Mouse (Mus musculus) embryonic fibroblast, embryonic 13.5 days (primary cell): ENCODE measurements around the gene Dcakd. TPM values are rescaled to one million over a fixed set of nuclear protein-coding genes. Genes with fewer than 3 reads are reported as not detected.
"Not testable (repeated sequence)": the region's sequence is repeated elsewhere in the genome, so short reads cannot be mapped to it uniquely, and the experiment has no call there.

Experiments used
- H3K27ac ChIP-seq: 2 replicates; pipeline ENCODE4 v1.5.1; 2012; ENCODE audit warnings: low read length, control low read depth, inconsistent platforms; ENCODE audit not compliant: insufficient read depth
- H3K4me1 ChIP-seq: 2 replicates; pipeline ENCODE4 v1.6.1; 2011; ENCODE audit warnings: low read length; ENCODE audit not compliant: control insufficient read depth, insufficient read depth
- H3K4me3 ChIP-seq: 2 replicates; pipeline ENCODE4 v1.5.1; 2011; ENCODE audit warnings: mild to moderate bottlenecking, control low read depth, low read length; ENCODE audit not compliant: insufficient read depth
- CTCF ChIP-seq: IDR thresholded peaks from 2 replicates; pipeline ENCODE4 v1.5.1; 2011; ENCODE audit warnings: mild to moderate bottlenecking, control low read depth, low read length, moderate library complexity, borderline replicate concordance; ENCODE audit not compliant: insufficient read depth
- POLR2A ChIP-seq: IDR thresholded peaks from 2 replicates; pipeline ENCODE4 v1.6.1; 2011; ENCODE audit warnings: low read depth, mild to moderate bottlenecking, control low read depth, low read length, moderate library complexity
- polyA plus RNA-seq: library from polyadenylated mRNA; stranded (reverse); fragments of >200 nt; gene quantifications from 2 replicates; pipeline ENCODE4 v1.2.4, GENCODE M21; 2011; ENCODE audit warnings: low read depth; ENCODE audit not compliant: missing spikeins, insufficient read length

Dcakd gene
- polyA plus RNA-seq, 1 experiment, result 66.6 TPM

DNA sequence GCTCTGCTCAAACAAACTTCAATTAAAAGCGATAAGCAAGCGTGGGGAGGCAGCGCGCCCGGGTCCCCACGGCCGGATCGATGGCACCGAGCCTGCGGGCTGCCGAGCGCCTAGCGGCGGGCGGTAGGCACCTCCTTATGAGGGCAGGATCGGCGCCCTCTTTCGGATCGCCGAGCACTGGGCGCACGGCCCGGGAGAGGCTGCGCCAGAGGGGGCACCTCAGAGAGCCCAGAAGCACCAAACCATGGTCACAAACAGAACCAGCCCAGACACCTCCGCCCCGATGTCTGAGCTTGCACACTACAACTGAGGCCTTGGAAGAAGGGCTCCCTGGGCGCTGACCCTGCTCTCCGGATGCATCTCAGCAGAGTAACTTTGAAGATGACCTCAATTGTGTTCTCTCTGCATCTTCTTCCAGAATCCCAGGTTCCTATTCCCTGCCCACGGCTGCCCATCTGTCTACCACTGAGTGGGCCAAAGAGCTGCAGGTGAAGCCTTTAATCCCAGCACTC is 37.9 kb downstream of the Dcakd start:
- peak overlapping the region; percentile 10 for H3K4me3 ChIP-seq

DNA sequence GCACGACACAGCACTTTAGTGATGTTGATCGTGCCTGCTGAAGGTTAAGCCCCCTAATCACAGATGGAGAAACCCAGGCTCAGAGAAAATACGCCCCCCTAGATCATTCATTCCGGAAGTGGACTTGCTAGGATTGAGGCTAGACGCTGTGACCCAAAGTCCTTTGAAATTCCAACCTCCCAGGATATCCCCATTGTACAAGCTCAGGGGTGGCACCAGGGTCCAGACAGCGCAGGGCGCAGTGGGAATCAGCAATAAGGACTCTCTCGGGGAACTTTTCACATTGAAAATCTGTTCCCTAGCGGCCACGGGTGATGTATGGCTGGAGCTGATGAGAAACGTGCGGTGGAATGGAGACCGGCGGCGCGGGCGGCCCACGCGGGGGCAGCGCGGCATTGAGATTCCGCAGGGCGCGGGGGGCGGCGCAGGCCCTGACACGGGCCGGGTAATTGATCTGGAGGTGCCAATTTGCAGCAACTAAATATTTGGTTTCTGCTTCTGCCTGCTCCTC is 38.4 kb downstream of the Dcakd start:
- H3K4me3 ChIP-seq, result peak overlapping the region; percentile 10

More for the DNA sequence above, 37.9 kb downstream of the Dcakd start:
- H3K27ac ChIP-seq, result no peak overlapping the region
- H3K4me1 ChIP-seq, result no peaks in the 10 kb centered on the region
- TF ChIP-seq CTCF (peak; percentile 47; the same call in 1 of the 2 replicates), POLR2A (no peak)

DNA sequence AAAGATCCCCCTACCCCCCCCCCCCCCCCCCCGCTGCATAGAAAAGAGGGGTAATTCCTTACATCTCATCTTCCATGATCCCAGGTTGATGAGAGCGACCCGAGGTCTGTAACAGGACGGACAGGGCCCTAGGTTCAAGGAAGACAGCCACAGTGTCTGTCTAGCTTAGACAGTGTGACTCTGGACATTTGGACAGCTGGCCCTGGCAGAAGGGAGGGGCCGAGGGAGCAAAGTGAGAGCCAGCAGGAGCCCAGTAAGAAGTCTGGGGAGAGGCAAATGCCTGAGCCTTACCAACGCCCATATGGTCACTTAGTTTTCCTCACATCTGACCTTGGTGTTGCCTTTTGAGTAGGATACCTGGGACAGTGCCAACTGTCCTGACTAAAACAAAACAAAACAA is 43.0 kb downstream of the Dcakd start:
- Histone ChIP-seq H3K27ac (no peak overlapping the region), H3K4me1 (no peaks in the 10 kb centered on the region), H3K4me3 (no peak overlapping the region)
- TF ChIP-seq POLR2A (no peak), CTCF (no peak)

More for the DNA sequence above, 38.4 kb downstream of the Dcakd start:
- TF ChIP-seq CTCF (no peak), POLR2A (no peak)
- Histone ChIP-seq H3K4me1 (no peaks in the 10 kb centered on the region), H3K27ac (no peak overlapping the region)

DNA sequence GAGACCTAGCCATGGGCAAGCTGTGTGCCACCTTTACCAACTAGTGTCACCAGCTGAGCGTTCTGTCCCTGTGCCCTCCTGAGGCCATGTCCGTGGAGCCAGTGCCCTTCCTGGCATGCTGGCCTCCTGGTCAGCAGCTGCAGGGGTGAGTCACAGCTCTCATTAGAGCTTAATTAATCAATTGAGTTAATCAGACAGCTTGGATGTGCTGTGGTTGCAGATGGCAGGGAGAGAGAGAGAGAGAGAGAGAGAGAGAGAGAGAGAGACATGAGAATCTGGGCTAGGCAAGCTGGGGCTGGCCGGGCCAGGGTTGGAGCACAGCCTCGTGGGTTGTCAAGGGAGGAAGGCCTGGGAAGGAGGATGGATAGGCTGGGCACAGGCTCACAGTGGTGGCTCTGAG is 43.5 kb downstream of the Dcakd start:
- Histone ChIP-seq H3K27ac (no peak overlapping the region), H3K4me1 (no peaks in the 10 kb centered on the region), H3K4me3 (no peak overlapping the region)
- TF ChIP-seq POLR2A (no peak), CTCF (no peak)

DNA sequence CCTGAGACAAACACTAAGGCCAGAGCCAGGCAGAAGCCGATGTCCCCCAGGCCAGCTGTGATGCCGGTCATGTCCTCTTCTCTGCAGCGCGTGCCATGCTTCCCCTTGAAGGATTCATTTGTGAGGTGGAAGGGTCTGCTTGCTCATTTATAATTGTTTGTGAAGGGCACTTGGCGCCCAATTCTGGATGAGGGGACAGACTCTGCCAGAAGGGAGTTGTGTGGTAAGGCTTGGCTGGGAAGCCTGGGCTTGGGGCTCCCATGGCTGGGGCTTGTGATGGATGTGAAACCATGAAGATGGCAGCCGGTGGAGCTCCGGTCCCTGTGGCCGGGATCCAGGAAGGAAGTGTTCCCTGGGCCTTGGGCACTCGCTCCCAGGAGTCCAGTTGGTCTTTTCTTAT is 44.0 kb downstream of the Dcakd start:
- Histone ChIP-seq H3K4me1 (no peaks in the 10 kb centered on the region), H3K4me3 (no peak overlapping the region), H3K27ac (no peak overlapping the region)
- no peak for TF ChIP-seq CTCF
- TF ChIP-seq POLR2A, result no peak

DNA sequence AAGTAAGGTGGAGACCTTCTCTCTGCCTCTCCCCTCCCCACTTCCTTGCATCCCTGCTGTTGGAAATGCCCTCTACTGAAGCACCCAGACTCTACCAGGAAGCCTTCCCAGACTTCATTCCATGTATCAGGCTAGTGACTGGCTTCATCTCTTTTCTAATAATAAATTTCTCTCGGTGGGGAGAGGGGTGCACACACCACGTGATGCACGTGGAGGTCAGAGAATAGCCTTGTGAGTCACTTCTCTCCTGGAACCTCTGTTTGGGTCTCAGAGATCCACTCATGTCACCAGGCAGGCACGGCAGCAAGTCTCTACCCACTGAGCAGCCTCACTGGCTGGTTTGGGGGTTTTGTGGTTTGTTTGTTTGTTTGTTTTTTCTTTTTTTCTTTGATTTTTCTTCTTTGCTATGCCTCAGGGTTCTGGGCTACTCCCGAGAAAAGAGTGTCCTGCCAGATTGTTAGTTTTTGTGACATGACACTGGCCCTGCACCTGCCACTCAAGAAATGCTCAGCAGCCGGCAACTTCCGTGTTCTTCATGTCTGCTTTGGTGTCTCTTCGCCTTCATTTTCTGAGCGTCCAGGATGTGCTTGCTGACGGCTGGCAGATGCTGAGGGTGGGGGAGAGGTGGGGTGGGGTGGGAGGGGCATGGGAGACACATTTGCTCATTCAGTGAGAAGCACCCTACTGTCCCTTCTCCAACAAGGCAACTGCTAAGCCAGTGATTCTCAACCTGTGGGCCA is 46.8 kb downstream of the Dcakd start:
- Histone ChIP-seq H3K4me3 (no peak overlapping the region), H3K4me1 (no peaks in the 10 kb centered on the region)
- TF ChIP-seq POLR2A, result no peak
- TF ChIP-seq CTCF, result no peak

DNA sequence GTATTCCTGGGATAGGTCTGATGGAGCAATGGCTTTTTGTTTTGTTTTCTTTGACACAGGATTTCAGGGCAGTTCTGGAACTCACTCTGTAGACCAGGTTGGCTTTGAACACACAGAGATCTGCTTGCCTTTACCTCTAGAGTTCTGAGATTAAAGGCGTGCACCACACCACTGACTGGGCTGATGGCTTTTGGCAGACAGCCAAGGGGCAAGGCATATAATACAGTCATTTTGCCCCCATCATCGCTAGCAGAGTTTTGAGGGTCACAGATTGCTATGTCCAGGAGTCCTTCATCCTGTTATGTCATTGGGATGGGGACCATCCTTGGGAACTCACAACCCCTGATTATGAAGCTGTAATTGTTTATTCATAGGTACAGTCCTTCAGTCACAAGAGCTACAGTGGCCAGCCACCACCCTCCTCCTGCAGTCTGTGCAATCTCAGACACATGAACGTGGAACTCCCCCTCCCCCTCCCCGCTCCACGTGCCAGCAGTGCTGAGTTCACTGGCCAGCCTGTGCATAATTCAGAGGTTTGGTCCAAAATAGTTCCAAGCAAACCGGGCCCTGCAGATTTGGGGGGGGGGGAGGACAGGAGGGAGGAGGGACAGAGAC is 50.0 kb downstream of the Dcakd start:
- no peaks in the 10 kb centered on the region for H3K4me1 ChIP-seq
- no peak overlapping the region for H3K27ac ChIP-seq
- H3K4me3 ChIP-seq, result no peak overlapping the region
- no peak for TF ChIP-seq CTCF
- TF ChIP-seq POLR2A, result no peak

More for the DNA sequence above, 46.8 kb downstream of the Dcakd start:
- H3K27ac ChIP-seq, result no peak overlapping the region

DNA sequence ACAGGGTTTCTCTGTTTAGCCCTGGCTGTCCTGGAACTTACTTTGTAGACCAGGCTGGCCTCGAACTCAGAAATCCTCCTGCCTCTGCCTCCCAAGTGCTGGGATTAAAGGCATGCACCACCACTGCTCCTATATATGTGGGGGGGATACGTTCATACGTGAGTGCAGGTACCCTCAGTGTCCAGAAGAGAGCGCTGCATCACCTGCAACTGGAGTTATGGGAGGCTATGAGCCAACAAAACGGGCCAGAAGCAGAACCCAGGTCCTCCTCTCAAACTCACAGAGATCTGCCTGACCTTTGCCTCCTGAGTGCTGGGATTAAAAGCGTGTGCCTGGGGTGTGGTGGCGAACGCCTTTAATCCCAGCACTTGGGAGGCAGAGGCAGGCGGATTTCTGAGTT is 52.2 kb downstream of the Dcakd start:
- H3K4me1 ChIP-seq, H3K4me3 ChIP-seq, H3K27ac ChIP-seq: not testable (repeated sequence)

DNA sequence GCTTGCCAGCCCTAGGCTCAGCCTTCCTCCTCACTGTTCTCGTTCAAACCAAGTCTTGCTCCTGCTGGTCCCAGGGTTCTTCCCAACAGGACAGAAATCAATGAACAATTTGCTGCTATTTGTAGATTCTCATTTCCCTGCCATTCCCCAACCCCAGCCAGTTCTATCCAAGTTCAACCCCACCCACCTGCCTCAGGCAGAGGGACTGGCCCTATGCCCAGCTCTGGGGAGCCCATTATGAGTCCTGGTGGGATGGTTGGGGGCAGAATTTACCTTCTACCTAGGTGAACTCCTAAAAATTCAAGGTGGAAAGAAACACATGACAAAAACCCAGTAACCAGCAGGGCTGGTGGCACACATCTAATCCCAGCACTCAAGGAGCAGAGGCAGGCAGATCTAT is 55.8 kb downstream of the Dcakd start:
- no peak overlapping the region for H3K27ac ChIP-seq
- H3K4me1 ChIP-seq, result no peaks in the 10 kb centered on the region
- TF ChIP-seq CTCF (no peak), POLR2A (no peak)

DNA sequence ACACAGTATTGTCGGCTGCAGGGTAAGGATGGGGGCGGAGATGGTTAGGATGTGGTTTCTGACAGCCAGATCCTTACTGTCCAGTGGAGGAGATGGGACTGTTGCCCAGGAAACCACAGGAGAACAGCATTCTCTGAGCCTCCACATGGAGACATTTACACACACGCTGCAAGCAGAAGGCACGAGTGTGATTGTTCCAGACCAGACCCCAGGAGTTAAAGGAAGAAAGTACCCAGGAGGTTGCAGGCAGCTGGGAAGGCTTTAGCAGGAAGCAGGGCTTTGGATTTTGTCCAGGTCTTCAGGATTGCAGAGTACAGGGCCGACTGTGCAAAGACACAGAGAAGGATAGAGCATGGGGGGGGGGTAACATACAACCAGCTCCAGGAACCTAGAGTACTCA is 56.5 kb downstream of the Dcakd start:
- no peak overlapping the region for H3K27ac ChIP-seq
- H3K4me1 ChIP-seq, result no peaks in the 10 kb centered on the region
- no peak overlapping the region for H3K4me3 ChIP-seq
- TF ChIP-seq CTCF, result no peak
- no peak for TF ChIP-seq POLR2A

More for the DNA sequence above, 55.8 kb downstream of the Dcakd start:
- no peak overlapping the region for H3K4me3 ChIP-seq
